Mouse (Mus musculus): ENCODE data around the gene Spag6l.
"Not testable (repeated sequence)": the region's sequence is repeated elsewhere in the genome, so short reads cannot be mapped to it uniquely, and the experiment has no call there.

Gene Spag6l

DNA sequence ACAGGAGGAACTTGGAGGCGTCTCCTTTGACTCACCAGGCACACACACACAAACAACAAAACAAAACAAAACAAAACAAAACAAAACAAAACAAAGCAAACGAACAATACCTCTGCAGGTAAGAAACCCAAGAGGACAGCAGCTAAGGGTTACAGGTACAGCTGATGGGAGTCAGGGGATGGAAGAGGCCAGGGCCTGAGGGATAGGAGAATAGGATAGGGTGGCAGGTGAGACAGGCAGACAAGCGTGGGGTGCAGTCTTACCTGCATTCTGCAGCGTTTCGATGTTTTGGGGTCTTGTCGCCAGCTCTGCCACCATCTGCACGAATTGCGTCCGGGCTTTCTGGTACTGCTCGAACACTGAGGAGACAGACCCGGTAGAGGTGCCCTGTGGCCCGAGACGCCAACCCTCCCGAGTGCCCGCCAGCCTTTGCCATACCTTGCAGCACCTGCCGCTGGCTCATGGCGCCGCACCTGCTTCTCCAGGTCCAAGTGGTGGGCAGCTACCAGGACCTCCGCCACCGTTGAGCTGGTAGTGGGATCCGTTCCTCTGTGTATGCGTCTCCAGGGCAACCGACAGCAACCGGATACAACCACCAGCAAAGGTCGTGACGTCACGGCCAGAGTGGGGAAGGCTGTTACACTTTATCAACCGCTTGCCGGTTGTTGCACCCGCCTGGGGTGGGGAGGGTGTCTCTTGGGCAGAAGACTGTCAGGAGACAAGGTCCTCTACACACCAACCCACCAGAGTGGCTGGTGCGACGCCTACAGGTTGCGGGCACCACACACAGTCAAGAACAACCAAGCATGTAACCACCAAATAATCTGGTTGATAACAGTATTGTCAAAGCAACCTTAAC is at the start of gene Spag6l:
Gene Spag6l, minus strand, starts transcription at position 700 of the 859 bp plus-strand sequence.
- peak; percentile 53 for DNase-seq

GRCm38 (mm10) chr16:16879025-16879424 is 49.8 kb upstream of the Spag6l start:
- no peak for DNase-seq

GRCm38 (mm10) chr16:16870617-16871331 is 41.5 kb upstream of the Spag6l start, which contains the start of the genes Top3b and Vpreb1:
Top3b (plus strand) TSS chr16:16870736.
Vpreb1 (minus strand) TSS chr16:16870843.
- peak; percentile 93 for DNase-seq

- DNase-seq: no peak
Observed at GRCm38 (mm10) chr16:16870241-16870616, 41.0 kb upstream of the Spag6l start.

- DNase-seq: peak; percentile 84
Observed at GRCm38 (mm10) chr16:16865696-16866561, 36.7 kb upstream of the Spag6l start.

GRCm38 (mm10) chr16:16865217-16865616 is 36.0 kb upstream of the Spag6l start:
- DNase-seq: no peak

DNA sequence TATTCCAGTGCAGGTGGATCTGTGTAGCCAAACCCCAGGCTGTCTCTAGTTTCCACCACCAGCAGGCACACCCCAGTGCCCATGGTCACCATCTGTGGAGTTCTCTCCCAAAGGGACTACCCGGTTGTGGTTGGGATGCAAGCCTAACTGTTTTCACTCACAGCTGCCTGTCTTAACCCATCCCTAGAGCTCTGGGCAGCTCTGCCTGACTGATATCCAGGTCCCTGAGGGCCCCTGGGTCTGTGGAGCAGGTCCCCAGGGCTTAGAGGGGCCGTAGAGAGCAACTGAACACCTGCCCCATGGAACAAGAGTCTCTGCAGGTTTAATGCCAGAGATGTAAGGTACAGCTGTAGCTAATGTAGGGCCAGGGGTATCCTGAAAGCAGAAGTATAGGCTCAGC is 34.7 kb upstream of the Spag6l start, which contains the start of gene Igll1:
Gene Igll1, minus strand, starts transcription at position 8 of the 400 bp plus-strand sequence.
- DNase-seq: no peak

DNA sequence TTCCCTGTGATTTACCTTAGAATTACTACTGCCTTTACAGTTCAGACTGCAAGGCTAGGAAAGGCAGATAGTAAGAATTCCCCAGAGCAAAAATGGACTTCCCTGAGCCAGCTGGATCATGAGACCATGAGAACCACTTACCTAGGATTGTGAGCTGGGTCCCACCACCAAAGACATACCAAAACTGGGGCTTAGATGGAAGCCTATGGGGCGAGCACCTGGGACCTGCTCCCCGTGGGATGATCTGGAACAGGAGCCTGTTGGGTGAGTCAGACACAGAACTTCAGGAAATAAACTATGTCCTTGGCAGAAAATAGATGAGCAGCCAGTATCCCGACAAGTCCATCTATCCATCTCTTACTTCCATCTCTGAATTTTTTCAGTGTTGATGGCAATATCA is 33.0 kb upstream of the Spag6l start:
- DNase-seq: no peak

DNA sequence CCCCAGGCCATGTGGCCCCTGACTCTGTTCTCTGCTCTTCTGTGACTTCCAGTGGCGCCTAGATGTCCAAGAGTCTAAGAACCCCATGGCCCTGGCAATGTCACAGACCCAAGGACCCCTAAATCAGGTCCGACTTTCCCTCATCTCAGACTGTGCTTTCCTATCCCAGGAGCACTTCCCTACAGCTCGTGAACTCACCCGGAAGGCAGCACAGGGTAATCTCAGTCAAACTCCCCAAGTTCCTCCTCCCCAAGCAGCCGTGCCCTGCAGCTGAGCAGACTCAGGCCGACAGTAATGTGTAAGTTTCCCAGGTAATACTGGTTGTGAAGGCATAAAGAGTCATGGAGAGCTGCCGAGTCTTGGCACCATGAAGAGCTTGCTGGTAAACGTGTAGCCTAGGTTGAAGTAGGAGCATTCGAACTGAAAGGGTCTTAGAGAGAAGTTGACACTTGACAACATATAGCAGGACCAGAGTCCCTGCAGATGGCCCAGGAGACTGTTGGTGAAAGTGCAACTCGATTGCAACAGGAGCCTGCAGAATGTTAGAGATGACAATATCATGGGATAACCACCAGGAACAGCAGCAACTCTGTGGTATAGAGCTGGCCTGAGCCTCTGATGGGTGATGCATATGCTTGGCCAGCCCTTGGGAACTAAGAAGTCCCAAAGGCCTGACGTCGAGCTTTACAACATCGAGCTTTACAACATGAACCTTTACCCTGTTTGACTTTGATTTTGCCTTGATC is 27.6 kb upstream of the Spag6l start:
- no peak for DNase-seq

GRCm38 (mm10) chr16:16856054-16856453 is 26.8 kb upstream of the Spag6l start:
- not testable (repeated sequence) for DNase-seq

DNA sequence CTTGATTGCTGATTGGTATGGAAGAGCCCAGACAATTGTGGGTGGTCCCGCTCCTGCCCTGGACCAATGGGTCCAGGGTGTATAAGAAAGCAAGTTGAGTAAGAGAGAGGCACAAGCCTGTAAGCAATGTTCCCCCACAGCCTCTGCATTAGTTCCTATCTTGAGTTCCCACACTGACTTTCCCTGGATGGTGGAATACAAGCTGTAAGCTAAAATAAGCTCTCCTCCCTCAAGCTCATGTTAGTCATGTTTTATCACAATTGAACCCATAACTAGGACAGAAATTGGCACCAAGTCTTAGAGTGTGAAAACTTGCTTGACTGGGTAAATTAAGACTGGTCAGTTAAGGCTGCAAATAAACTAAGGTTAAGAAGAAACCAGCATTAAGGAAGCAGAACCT is 26.3 kb upstream of the Spag6l start:
- DNase-seq: no peak

- DNase-seq: peak; percentile 74
Observed at GRCm38 (mm10) chr16:16854836-16855235, 25.6 kb upstream of the Spag6l start.

DNA sequence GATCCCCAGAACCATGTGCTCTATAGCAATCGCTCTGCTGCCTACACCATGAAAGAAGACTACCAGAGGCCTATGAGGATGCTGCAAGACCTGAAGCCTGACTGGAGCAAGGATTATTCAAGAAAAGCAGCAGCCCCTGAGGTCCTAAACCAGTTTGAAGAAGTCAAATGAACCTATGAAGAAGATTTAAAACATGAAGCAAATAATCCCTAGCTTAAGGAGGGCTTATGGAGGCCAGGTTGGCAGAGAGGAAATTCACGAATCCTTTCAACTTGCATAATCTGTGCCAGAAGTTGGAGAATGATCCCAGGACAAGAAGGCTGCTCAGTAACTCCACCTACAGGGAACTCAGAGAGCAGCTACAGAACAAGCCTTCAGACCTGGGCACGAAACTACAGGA is 23.2 kb upstream of the Spag6l start:
- DNase-seq: no peak

DNA sequence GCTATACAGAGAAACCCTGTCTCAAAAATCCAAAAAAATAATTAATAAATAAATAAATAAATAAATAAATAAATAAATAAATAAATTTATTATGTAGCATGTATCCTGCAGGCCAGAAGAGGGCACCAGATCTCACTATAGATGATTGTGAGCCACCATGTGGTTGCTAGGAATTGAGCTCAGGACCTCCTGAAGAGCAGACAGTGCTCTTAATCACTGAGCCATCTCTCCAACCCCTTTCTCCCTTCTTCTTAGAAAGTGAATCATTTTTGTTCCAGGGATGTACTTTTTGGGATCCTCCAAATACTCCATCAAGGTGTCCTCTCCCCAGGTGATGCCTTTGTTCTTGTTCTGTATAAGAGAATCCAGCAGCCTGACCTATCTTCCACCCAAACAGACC is 19.9 kb upstream of the Spag6l start:
- no peak for DNase-seq

DNA sequence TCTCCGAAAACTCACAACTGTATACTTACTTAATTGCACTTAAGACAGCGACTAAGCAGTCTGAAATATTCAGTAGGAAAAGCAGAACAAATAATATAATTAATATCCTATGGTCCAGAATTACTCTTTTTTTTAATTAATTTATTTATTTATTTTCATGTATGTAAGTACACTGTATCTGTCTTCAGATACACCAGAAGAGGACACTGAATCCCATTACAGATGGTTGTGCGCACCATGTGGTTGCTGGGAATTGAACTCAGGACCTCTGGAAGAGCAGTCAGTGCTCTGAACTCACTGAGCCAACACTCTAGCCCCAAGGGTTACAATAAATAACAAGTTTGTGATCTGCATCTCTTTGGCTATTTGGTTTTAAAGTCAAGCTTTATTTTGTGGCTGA is 415 bp upstream of the Spag6l start:
- no peak for DNase-seq

DNA sequence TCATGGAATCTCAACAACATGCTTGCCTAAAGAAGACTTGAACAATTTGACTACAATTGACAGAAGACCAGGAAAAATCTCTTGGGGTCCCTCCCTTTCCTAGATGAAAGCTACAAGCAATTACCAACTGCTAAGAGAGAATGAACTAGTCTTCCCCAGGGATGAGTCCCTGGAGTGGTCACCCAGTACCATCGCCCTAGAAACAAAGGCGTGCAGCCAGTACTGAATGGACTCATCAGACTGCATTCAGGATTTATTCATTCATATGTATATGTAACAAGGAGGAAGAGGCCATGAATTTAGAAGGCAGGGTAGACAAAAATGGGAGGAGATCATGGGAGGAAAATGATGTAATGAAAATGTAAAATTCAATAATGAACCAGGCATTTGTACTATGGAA is 3.0 kb downstream of the Spag6l start:
- DNase-seq: no peak

DNA sequence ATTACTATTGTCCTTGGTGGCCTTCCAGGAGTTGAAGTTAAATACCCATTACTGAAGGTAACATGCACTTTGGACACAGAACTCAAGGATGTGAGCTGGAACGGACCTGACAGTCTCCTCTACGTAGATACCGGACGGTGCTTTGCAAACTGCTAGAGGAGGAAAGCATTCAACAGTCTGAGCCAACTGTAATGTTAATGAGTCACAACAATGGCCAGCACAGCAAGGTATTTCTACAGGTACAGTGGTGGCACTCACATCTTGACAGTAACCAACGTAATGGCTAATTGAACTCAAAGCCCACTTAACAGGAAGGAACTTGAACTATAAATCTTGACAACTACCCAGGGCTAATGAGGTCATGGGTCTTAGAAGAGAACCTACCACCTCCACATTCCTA is 3.8 kb downstream of the Spag6l start:
- no peak for DNase-seq

DNA sequence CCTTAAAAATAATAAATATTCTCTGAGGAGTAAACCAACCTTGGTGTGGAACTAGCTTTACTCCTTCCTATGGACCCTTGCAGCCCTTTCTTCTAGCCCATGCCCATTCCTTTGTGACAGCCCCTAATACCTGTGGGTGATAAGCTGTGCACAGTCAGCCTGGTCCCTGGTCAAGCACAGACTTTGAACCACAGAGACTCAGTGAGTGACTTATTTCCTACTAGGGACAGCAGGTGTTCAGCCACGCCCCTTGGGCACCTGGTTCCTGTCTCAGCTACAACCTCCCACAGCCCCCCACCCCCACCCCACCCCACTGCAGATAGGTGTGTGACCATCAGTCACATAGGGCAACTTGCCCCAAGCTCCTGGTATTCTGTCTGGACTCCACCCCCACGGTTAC is 22.9 kb downstream of the Spag6l start:
- DNase-seq: no peak

Data from kidney, postnatal 14 days (tissue).